Mouse (Mus musculus): Measurements from ENCODE around the gene Gm20388. TPM values are rescaled to one million over a fixed set of nuclear protein-coding genes. Genes with fewer than 3 reads are reported as not detected.

Gene Gm20388
- polyA plus RNA-seq, 1 experiment: 23.9 TPM

DNA sequence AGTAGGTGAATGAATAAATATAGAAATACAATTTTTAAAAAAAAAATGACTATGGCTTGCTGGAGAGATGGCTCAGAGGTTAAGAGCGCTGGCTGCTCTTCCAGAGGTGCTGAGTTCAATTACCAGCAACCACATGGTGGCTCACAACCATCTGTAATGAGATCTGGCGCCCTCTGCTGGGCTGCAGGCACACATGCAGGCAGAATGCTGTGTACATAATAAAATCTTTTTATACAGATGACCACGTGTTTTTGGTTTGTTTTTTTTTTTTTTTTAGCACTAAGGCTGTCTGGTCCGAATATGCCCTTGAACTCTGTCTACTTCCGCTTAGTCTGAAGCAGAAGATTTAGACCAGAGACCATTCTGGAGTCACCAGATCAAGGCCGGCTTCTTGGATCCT, 411.1 kb downstream of the Gm20388 start:
- H3K4me1 ChIP-seq (ENCODE audit: control insufficient read depth, insufficient read depth, low read length): 0 out of 2 replicates have a peak, but pooled peaks cover 2% of the 10 kb centered on the region
- no peak overlapping the region for H3K4me3 ChIP-seq (ENCODE audit: insufficient read depth, low read length)
- TF ChIP-seq CTCF (IDR thresholded peaks at IDR 0.05; ENCODE audit: extremely low read depth, insufficient read depth, low read length): peak; percentile 45
- no peak for TF ChIP-seq POLR2A (IDR thresholded peaks at IDR 0.05; ENCODE audit: extremely low read depth, insufficient read depth, low read length)
- no peak overlapping the region for H3K27ac ChIP-seq (ENCODE audit: insufficient read depth, low read length)

DNA sequence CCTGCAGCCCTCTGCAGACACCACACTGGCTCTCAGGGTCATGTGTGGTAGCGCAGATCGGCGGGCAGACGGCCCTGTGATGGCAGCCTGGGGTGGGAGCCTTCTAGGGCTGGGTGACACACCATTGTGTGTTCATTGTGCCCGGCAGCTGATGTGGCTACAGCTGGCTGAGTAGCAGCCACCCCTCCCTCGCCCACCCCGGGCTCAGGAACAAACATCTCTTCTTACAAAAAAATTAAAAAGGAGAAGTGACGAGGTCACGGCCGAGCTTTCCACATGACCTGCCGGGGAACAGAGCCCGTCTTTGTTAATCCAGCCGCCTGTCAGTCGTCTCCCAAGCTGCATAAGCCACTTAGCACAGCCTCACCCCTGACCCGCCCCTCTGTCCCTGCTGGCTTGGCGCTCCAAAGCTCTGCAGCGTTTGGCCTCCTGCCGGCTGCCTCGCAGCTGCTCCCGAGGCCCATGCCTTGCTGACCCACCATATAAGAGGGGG, 412.4 kb downstream of the Gm20388 start:
- peak overlapping the region; percentile 70; the same call in 1 of the 2 replicates for H3K27ac ChIP-seq (ENCODE audit: insufficient read depth, low read length)

DNA sequence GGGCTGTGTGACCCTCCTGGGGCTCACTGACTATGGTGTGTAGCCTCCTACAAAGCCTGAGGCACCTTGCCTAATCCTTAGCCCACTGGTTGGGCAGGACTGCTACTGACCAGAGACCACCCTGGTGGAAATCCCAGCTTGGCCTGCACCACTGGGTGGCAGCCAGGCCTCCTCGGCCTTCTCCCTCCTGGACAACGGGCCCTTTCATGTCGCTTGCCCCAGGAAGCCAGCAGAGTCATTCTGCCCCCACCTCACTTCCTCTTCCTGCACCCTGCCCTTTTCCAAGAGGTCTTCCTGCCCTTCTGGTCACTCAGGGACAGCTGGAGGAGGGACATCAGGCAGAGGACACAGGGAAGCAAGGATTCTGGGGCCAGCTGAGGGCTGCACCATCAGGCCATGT, 413.9 kb downstream of the Gm20388 start:
- H3K4me1 ChIP-seq (ENCODE audit: control insufficient read depth, insufficient read depth, low read length): peaks cover 5% of the 10 kb centered on the region
- no peak for TF ChIP-seq POLR2A (IDR thresholded peaks at IDR 0.05; ENCODE audit: extremely low read depth, insufficient read depth, low read length)
- TF ChIP-seq CTCF (IDR thresholded peaks at IDR 0.05; ENCODE audit: extremely low read depth, insufficient read depth, low read length): no peak
- no peak overlapping the region for H3K4me3 ChIP-seq (ENCODE audit: insufficient read depth, low read length)
- H3K27ac ChIP-seq (ENCODE audit: insufficient read depth, low read length): 0 out of 2 replicates have a peak overlapping the region, but pooled peaks have one; percentile 14

More for the DNA sequence above, 412.4 kb downstream of the Gm20388 start:
- H3K4me1 ChIP-seq (ENCODE audit: control insufficient read depth, insufficient read depth, low read length): 0 out of 2 replicates have a peak, but pooled peaks cover 2% of the 10 kb centered on the region
- no peak overlapping the region for H3K4me3 ChIP-seq (ENCODE audit: insufficient read depth, low read length)
- no peak for TF ChIP-seq POLR2A (IDR thresholded peaks at IDR 0.05; ENCODE audit: extremely low read depth, insufficient read depth, low read length)
- TF ChIP-seq CTCF (IDR thresholded peaks at IDR 0.05; ENCODE audit: extremely low read depth, insufficient read depth, low read length): no peak

DNA sequence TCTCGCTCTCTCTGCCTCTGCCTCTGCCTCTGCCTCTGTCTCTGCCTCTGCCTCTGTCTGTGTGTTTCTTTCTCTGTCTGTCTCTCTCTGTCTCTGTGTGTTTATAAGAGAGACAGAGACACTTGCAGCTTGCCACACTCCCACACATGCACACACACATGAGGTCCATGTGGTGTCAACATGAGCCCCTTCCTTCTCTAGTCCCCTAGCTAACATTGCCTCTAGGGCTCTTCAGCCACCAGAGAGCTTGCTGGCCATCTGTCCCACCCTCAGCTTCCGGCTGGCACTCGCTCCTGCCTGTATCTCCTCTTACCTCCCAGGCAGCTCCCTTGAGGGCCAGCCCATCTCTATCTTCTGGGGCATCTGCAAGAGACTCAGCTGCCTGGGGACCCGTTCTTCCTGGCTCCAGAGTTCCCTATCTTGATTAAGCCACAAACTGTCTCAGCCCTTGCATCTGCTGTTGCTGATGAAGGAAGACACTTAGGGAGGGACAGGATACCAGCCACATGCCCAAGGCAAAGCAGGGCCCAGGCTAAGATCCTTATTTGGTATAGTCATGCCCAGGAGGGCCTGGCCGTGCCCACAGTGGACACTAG, 414.6 kb downstream of the Gm20388 start:
- peaks cover 5% of the 10 kb centered on the region for H3K4me1 ChIP-seq (ENCODE audit: control insufficient read depth, insufficient read depth, low read length)
- 0 out of 2 replicates have a peak overlapping the region, but pooled peaks have one; percentile 14 for H3K27ac ChIP-seq (ENCODE audit: insufficient read depth, low read length)
- no peak overlapping the region for H3K4me3 ChIP-seq (ENCODE audit: insufficient read depth, low read length)
- no peak for TF ChIP-seq CTCF (IDR thresholded peaks at IDR 0.05; ENCODE audit: extremely low read depth, insufficient read depth, low read length)
- no peak for TF ChIP-seq POLR2A (IDR thresholded peaks at IDR 0.05; ENCODE audit: extremely low read depth, insufficient read depth, low read length)

DNA sequence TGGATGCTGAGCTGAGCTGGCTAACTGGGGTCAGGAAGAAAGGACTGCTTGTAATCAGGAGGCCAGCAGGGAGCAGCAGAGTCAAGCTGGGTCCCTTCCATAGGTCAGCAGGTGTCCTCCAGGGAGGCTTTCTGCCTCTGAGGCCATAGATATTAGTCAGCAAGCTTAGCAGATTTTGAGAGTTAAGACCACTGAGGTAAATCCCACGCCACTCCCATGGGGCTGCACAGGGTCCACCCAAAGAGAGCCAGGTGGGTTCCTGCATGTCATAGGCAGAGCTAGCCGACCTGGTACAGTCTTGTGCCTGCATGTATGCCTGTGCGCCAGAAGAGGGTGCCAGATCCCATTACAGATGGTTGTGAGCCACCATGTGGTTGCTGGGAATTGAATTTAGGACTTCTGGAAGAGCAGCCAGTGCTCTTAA, 416.5 kb downstream of the Gm20388 start:
- TF ChIP-seq CTCF (IDR thresholded peaks at IDR 0.05; ENCODE audit: extremely low read depth, insufficient read depth, low read length) (peak; percentile 22; the same call in 1 of the 2 replicates), POLR2A (IDR thresholded peaks at IDR 0.05; ENCODE audit: extremely low read depth, insufficient read depth, low read length) (no peak)
- Histone ChIP-seq H3K4me3 (ENCODE audit: insufficient read depth, low read length) (no peak overlapping the region), H3K4me1 (ENCODE audit: control insufficient read depth, insufficient read depth, low read length) (peaks cover 5% of the 10 kb centered on the region), H3K27ac (ENCODE audit: insufficient read depth, low read length) (no peak overlapping the region)

DNA sequence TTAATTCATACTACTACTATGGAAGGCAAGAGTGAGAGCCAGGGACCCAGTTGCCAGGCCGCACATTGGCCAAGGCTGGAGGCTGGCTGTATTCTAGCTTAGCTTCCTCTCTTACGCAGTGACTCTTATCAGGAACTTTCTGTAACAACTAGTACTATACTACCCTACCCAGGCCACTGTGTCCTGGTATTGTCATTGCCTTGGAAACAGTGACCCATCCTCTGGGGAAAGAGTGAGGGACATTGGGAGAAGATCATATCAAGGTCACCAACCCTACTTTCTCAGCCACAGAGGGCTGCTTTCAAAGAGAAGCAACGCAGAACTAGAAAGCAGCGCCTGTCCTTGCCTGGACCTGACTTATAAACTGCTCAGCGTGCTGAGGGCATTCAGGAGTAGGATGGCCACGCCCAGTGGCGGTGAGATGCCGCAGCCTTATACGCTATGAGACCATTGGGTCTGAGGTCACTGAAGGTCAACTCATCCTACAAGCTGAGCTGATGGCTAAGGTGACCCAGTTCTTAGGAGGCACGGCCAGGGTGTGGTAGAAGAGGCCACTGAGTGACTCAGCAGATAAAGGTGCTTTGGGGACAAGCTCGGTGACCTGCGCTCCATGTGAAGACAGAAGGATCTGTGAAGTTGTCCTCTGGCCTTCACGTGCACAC, 417.9 kb downstream of the Gm20388 start:
- H3K27ac ChIP-seq (ENCODE audit: insufficient read depth, low read length): no peak overlapping the region
- no peak for TF ChIP-seq CTCF (IDR thresholded peaks at IDR 0.05; ENCODE audit: extremely low read depth, insufficient read depth, low read length)
- no peak for TF ChIP-seq POLR2A (IDR thresholded peaks at IDR 0.05; ENCODE audit: extremely low read depth, insufficient read depth, low read length)
- H3K4me1 ChIP-seq (ENCODE audit: control insufficient read depth, insufficient read depth, low read length): peaks cover 3% of the 10 kb centered on the region
- no peak overlapping the region for H3K4me3 ChIP-seq (ENCODE audit: insufficient read depth, low read length)

DNA sequence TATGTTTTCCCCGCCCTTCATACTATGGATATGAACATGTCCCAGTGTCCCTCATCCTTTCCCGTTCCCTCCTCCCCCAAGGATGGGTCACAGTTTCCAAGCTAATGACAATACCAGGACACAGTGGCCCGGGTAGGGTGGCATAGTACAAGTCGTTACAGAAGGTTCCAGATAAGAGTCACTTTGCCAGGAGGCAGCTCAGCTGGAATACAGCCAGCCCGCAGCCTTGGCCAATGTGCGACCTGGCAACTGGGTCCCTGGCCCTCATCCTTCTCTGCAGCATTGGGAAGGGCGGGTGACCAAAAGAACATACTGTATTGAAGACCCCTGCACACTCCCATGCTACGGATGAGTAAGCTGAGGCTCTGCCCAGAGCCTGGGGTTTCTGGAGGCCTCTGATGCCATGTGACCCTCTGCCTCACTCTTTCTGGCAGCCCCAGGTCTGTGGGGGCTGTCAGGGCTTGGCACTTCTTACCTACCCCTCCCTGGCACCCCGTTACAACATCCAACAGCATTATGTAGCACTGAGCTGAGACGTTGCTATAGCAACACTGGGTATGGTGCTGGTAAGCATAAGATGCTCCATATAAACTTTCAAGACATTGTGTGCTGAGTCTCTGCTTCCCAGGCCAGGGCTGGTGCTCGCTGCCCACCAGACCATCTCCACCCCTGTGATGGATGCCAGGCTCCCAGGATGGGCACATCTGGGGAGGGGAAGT, 418.5 kb downstream of the Gm20388 start:
- peaks cover 3% of the 10 kb centered on the region for H3K4me1 ChIP-seq (ENCODE audit: control insufficient read depth, insufficient read depth, low read length)
- no peak for TF ChIP-seq CTCF (IDR thresholded peaks at IDR 0.05; ENCODE audit: extremely low read depth, insufficient read depth, low read length)
- TF ChIP-seq POLR2A (IDR thresholded peaks at IDR 0.05; ENCODE audit: extremely low read depth, insufficient read depth, low read length): no peak
- H3K4me3 ChIP-seq (ENCODE audit: insufficient read depth, low read length): no peak overlapping the region
- H3K27ac ChIP-seq (ENCODE audit: insufficient read depth, low read length): no peak overlapping the region

DNA sequence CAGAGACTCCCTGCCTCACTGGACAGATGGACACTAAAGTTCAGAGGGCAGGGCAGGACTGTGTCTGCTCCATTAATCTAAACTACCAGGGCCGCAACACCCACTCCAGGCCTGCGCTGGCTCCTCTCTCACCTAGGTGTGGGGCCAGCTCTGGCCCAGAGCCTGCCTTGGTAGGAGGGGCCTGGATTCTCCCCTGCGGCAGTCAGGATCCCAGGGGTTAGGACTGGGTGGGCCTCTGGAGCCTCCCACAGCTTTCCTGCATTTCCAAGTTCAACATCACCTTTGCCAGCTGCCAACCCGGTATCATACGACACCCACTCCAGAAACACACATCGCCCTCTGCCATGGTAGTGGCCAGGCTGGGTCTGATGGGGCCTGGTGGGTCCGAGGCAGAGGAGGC, 420.4 kb downstream of the Gm20388 start:
- H3K4me1 ChIP-seq (ENCODE audit: control insufficient read depth, insufficient read depth, low read length): peaks cover 3% of the 10 kb centered on the region
- no peak overlapping the region for H3K27ac ChIP-seq (ENCODE audit: insufficient read depth, low read length)
- no peak overlapping the region for H3K4me3 ChIP-seq (ENCODE audit: insufficient read depth, low read length)
- no peak for TF ChIP-seq CTCF (IDR thresholded peaks at IDR 0.05; ENCODE audit: extremely low read depth, insufficient read depth, low read length)
- no peak for TF ChIP-seq POLR2A (IDR thresholded peaks at IDR 0.05; ENCODE audit: extremely low read depth, insufficient read depth, low read length)

DNA sequence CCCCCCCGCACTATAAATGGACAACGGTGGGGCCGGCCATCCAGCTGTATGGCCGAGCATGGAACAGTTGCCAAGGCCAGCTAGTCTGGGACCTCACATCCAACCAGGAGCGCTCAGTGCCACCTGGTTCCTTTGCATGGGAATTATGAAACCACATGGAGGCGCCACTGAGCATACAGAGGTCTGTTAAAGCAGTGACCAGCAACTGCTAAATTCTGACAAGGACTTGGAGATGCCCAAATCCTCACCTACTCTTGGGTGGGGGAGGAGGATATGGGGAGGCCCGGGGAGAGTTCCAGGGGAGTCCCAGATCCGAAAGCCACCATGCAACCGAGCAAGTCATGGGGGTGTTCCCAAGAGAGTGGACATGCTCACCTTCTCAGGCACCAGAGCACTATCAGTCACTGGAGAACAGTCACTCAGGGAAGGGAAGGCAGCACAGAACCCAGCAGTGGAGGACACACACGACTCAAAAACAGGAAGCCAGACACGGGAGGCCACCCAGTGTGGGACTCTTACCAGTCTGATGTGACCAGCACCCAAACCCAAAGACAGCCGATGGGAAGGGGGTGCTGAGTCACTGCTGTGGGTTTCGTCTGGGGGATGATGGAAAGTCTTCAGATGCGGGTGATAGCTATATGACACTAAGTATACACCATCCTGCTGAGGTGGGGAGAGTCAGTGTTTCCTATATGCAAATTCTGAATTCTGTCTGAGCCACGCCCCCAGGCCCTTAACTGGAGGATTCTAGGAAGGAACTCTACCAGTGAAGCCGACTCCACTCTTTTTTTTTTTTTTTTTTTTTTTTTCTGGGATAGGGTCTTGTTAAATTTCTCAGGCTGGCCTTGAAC, 422.0 kb downstream of the Gm20388 start:
- no peak overlapping the region for H3K4me3 ChIP-seq (ENCODE audit: insufficient read depth, low read length)
- no peak for TF ChIP-seq CTCF (IDR thresholded peaks at IDR 0.05; ENCODE audit: extremely low read depth, insufficient read depth, low read length)
- TF ChIP-seq POLR2A (IDR thresholded peaks at IDR 0.05; ENCODE audit: extremely low read depth, insufficient read depth, low read length): no peak
- H3K4me1 ChIP-seq (ENCODE audit: control insufficient read depth, insufficient read depth, low read length): peaks cover 3% of the 10 kb centered on the region
- H3K27ac ChIP-seq (ENCODE audit: insufficient read depth, low read length): no peak overlapping the region

Measured in cortical plate, adult 2 months (tissue).